Mouse (Mus musculus): ENCODE measurements at regions not wholly inside any gene's neighbourhood (a gene's known extent, or its start where the extent isn't known, plus 50 kb on each side); places are given as distances from the start of the nearest gene placed in this dataset.
A peak's percentile ranks its signal among the peaks of the same experiment; 100 is the strongest.
"Not testable (repeated sequence)": the region's sequence is repeated elsewhere in the genome, so short reads cannot be mapped to it uniquely, and the experiment has no call there.

GRCm38 (mm10) chr5:101496924-101497697 lies 167.7 kb downstream of the Nkx6-1 start:
- DNase-seq = no peak

DNA sequence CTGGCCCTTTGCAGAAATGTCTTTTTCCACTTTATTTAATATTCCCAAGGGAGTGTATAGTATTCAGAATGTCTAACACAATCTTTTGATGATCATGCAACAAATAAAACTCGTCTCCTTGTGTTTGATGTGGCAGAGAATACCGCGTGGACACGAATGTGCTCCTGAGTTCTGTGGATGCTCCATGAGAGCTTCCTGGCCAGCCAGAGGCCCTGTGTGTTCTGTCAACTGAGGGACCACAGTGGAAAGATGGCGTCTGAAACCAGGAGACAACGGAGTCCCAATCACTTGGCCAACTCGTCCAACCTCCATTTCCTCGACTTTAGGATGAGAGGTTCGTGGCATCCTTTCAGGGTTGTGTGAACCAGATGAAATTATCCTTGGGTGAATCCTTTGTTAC lies 168.6 kb downstream of the Nkx6-1 start:
- no peak for DNase-seq

GRCm38 (mm10) chr5:101445792-101446191 lies 219.0 kb downstream of the Nkx6-1 start:
- no peak for DNase-seq

GRCm38 (mm10) chr5:101441782-101442181 lies 223.0 kb downstream of the Nkx6-1 start:
- DNase-seq = peak; percentile 3

DNA sequence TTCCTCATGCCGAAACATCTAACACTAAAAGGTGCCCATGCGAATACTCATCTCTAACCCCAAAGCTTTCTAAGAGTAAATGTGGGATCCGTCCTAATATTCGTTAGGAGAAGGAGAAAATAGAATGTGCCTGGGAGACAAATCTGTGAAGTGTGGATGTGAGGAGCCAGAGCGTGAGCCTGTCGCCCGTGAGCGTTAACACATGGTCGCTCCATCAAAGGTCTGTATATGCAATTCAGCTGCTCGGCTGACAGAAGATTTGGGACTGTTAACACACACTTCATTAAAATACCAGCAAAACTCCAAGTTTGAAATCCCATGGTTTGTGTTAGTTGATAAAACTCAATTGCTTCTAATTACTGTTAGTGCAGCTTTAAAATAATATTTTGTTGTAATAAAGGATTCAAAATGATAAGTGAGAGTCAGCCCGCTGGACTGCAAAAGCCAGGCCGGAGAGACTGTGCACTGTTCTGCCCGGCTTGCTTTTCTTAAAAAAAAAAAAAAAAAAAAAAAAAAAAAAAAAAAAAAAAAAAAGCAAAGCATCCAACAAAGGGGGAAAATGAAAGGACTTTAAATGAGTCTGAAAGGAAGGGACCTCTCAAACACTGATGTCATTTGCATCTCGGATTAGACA lies 227.0 kb downstream of the Nkx6-1 start:
- DNase-seq = no peak

DNA sequence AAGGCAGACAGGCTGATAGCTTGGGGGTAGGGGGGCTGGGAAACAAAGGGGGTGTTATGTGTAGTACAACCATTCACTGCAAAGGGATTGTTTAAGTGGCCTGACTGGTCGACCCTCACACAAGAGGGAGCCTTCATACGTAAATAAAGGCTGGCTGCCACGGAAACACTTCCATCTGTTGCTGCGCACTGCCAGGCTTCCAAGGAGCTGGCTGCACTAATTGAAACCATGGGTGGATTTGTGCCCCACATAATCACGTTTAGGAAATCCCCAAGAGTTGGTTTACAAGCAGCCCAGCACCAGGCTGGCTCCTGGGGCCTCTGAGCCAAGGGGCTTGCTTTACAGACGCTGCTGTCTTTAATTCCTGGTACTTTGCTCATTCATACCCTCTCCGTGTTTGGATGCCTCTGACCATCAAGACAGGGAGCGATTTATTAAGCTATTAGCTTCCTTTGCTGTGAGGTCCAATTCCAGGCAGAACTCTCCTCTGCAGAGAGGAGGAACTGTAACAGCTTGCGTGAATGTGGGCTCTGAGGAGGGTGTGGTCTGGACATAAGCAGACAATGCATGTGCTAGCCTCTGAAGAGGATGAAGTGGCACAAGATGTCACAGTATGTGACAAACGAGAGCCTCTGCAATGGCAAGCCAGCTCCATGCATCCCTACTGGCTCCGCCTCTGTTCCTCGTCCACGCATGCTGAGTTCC lies 238.6 kb downstream of the Nkx6-1 start:
- DNase-seq = no peak

GRCm38 (mm10) chr5:101384316-101384715 lies 280.5 kb downstream of the Nkx6-1 start:
- no peak for DNase-seq

GRCm38 (mm10) chr5:101381361-101381760 lies 283.4 kb downstream of the Nkx6-1 start:
- no peak for DNase-seq

- DNase-seq = no peak
These were observed 288.1 kb downstream of the Nkx6-1 start for GRCm38 (mm10) chr5:101376657-101377056.

DNA sequence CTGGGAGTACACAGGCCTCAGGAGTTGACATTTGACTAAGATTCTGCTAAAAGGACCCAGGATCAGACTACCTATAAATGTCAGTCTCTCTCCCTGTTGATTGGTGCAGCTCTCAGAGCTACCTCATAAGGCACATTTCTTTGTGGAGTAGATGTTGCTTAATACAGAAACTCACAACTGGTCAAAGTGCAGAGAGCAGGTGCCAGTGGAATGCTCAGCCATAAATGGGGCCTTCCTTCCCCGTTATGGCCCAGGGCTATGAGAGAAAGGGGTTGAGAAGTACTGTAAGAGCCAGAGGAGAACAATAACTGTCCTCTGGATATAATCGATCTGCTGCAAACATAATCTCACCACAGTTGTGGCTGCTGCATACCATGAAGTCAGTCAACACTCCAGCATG lies 290.7 kb downstream of the Nkx6-1 start:
- DNase-seq = no peak

DNA sequence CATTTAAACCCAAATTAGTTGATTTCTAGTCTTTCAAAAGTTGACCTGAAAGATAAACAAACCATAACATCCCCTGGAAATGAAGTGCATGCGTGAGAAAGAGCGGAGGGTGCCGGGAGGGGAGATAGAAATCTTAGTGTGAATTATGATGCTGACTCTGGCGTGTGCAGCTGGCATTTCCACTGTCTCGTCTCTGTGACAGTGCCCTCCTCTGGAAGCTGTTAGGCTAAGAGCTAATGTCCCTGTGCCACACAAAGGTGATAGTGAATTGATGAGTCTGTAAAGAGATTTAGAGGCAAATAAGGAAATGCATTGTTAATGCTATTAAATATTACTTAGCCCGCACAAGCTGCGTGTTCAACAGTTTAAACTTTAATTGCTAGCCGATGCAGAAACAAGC lies 292.6 kb downstream of the Nkx6-1 start:
- DNase-seq = no peak

GRCm38 (mm10) chr5:101365364-101365763 lies 299.4 kb downstream of the Nkx6-1 start:
- peak; percentile 55 for DNase-seq

- DNase-seq = no peak
These were observed 304.8 kb downstream of the Nkx6-1 start for GRCm38 (mm10) chr5:101359986-101360385.

DNA sequence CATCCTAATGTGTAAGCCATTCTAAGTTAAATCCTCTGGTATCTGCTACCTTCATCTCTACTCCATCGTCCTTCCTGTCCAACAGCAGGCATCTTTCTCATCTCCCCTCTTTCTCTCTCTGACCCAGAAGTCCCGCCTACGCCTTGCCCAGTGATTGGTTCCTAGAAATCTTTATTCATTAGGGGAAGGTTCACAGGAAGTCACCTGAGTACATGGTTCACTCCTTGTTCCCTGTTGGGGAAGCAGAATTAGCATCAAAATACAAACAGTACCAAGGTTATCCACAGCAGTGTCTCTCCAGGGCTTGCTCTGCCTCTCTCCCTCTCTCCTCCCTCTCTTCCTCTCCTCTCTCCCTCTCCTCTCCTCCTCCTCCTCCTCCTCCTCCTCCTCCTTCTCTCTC lies 319.4 kb downstream of the Nkx6-1 start:
- no peak for DNase-seq

GRCm38 (mm10) chr5:101336361-101336760 lies 328.4 kb downstream of the Nkx6-1 start:
- not testable (repeated sequence) for DNase-seq

- DNase-seq = no peak
These were observed 333.0 kb downstream of the Nkx6-1 start for GRCm38 (mm10) chr5:101331825-101332224.

- DNase-seq = no peak
These were observed 338.7 kb downstream of the Nkx6-1 start for GRCm38 (mm10) chr5:101326122-101326521.

- no peak for DNase-seq
These were observed 341.5 kb downstream of the Nkx6-1 start for GRCm38 (mm10) chr5:101323041-101323950.

- no peak for DNase-seq
These were observed 364.8 kb downstream of the Nkx6-1 start for GRCm38 (mm10) chr5:101299986-101300385.

GRCm38 (mm10) chr5:101298411-101298810 lies 366.4 kb downstream of the Nkx6-1 start:
- DNase-seq = no peak

GRCm38 (mm10) chr5:101297511-101298102 lies 367.2 kb downstream of the Nkx6-1 start:
- no peak for DNase-seq

GRCm38 (mm10) chr5:101295941-101296340 lies 368.9 kb downstream of the Nkx6-1 start:
- DNase-seq = no peak
